Mouse (Mus musculus) megakaryocyte-erythroid progenitor cell, adult 5-6 weeks (primary cell): ENCODE results near the gene Gm28363. TPM values are rescaled to one million over a fixed set of nuclear protein-coding genes. Genes with fewer than 3 reads are reported as not detected.
"Not testable (repeated sequence)": the region's sequence is repeated elsewhere in the genome, so short reads cannot be mapped to it uniquely, and the experiment has no call there.

ENCODE experiments used
- ATAC-seq: replicated peaks from 2 replicates; pipeline ENCODE4 v1.8.0; 2016; ENCODE audit warnings: mild to moderate bottlenecking, inconsistent platforms; ENCODE audit not compliant: severe bottlenecking, poor library complexity, low FRiP score, low TSS enrichment
- total RNA-seq, 2 experiments: library from RNA; stranded (forward) in 1 of 2; stranded (reverse) in 1 of 2; fragments of 200-1000, 215-1000 nt in 1 of 2; fragments of >200 nt in 1 of 2; fragmentation: Nextera tagmentation in 1 of 2; gene quantifications; 2 replicates each; pipeline ENCODE4 v1.2.3; 2014 to 2017

The Gm28363 gene
- not detected in 2 replicates for total RNA-seq (2014; fragmentation: Nextera tagmentation)
- not detected in 2 replicates for total RNA-seq (2017)

- not testable (repeated sequence) for ATAC-seq
Measured at GRCm38 (mm10) chr1:117696831-117697230, at the start of gene Gm28363. Gene Gm28363 (plus strand): TSS chr1:117697131.

- ATAC-seq, result not testable (repeated sequence)
Measured at GRCm38 (mm10) chr1:117650236-117650635, 46.7 kb upstream of the Gm28363 start.

Other genes with a start within 250 kb of the Gm28363 start
- not detected in 2 replicates for gene B020011L13Rik, start 84.0 kb downstream of the Gm28363 start, total RNA-seq (2014; fragmentation: Nextera tagmentation)
- gene B020011L13Rik, start 84.0 kb downstream of the Gm28363 start, total RNA-seq (2017), result not detected in 2 replicates
- gene Gm28360, start 132.9 kb downstream of the Gm28363 start, total RNA-seq (2014; fragmentation: Nextera tagmentation), result not detected in 2 replicates
- not detected in 2 replicates for gene Gm28360, start 132.9 kb downstream of the Gm28363 start, total RNA-seq (2017)
- not detected in 2 replicates for gene Gm28168, start 230.9 kb downstream of the Gm28363 start, total RNA-seq (2014; fragmentation: Nextera tagmentation)
- gene Gm28168, start 230.9 kb downstream of the Gm28363 start, total RNA-seq (2017), result not detected in 2 replicates